Mouse (Mus musculus) heart, postnatal 0 days (tissue): ENCODE measurements around the gene Hist1h2bc.

Experiments used
- CTCF ChIP-seq: IDR thresholded peaks from 2 replicates; pipeline ENCODE4 v1.5.1; 2016; ENCODE audit warnings: antibody characterized with exemption, control low read depth, low read depth
- EP300 ChIP-seq: IDR thresholded peaks from 2 replicates; pipeline ENCODE4 v1.6.1; 2016; ENCODE audit warnings: antibody characterized with exemption, low read depth

DNA sequence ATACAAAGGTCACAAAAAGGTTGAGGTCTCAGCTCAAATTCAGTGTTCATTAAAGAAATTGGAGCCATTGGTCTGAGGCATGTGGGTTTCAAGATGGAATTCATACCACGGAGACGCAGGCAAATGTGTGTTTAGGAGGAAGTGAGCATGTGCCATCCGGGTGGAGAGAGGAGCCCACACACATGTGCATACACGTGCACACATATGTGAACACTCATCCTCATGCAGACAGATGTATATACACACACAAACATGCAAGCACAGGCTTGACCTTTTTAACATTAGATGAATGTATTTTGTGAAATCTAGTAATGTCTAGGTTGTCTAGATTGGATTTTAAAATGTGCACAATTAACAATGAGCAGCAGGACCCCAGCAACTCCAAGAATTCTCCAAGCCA lies 18.2 kb downstream of the Hist1h2bc start:
- TF ChIP-seq EP300 (no peak), CTCF (no peak)
